Mouse (Mus musculus) v-Abl transformed pro-B cells (cell line): Measurements from ENCODE around the gene Gm12830.

ENCODE experiments used
- in situ Hi-C, 2 experiments: fragments of 400-800 bp; cut with MboI; formaldehyde crosslinking; loops; one replicate each; pipeline ENCODE4 v1.15.1; 2025; ENCODE audit not compliant: unreplicated experiment in 2 of 2

Gene Gm12830

GRCm38 (mm10) chr4:114821567-114822192 lies at the start of gene Gm12830:
Gm12830 (plus strand) TSS chr4:114821722.
- in situ Hi-C loops, result no loop called here

- in situ Hi-C loops, result no loop called here
These were observed 48.2 kb upstream of the Gm12830 start for GRCm38 (mm10) chr4:114773316-114773715.

- in situ Hi-C loops, result no loop called here
These were observed 43.8 kb upstream of the Gm12830 start for GRCm38 (mm10) chr4:114777625-114778202.

- in situ Hi-C loops, result no loop called here
These were observed 42.6 kb upstream of the Gm12830 start for GRCm38 (mm10) chr4:114778716-114779474.

GRCm38 (mm10) chr4:114779475-114779757 lies 42.1 kb upstream of the Gm12830 start:
- in situ Hi-C loops, result no loop called here

- in situ Hi-C loops, result no loop called here
These were observed 41.6 kb upstream of the Gm12830 start for GRCm38 (mm10) chr4:114779758-114780546.

GRCm38 (mm10) chr4:114782851-114783250 lies 38.7 kb upstream of the Gm12830 start:
- in situ Hi-C loops, result no loop called here

- in situ Hi-C loops, result no loop called here
These were observed 36.8 kb upstream of the Gm12830 start for GRCm38 (mm10) chr4:114784735-114785134.

GRCm38 (mm10) chr4:114788856-114789255 lies 32.7 kb upstream of the Gm12830 start:
- in situ Hi-C loops, result no loop called here

- in situ Hi-C loops, result no loop called here
These were observed 29.9 kb upstream of the Gm12830 start for GRCm38 (mm10) chr4:114791650-114792049.

- in situ Hi-C loops, result no loop called here
These were observed 27.7 kb upstream of the Gm12830 start for GRCm38 (mm10) chr4:114793836-114794235.

- in situ Hi-C loops, result no loop called here
These were observed 24.1 kb upstream of the Gm12830 start for GRCm38 (mm10) chr4:114797254-114797914.

GRCm38 (mm10) chr4:114798041-114798624 lies 23.4 kb upstream of the Gm12830 start:
- in situ Hi-C loops, result no loop called here

- in situ Hi-C loops, result no loop called here
These were observed 17.4 kb upstream of the Gm12830 start for GRCm38 (mm10) chr4:114804096-114804495.

GRCm38 (mm10) chr4:114818963-114819702 lies 2.4 kb upstream of the Gm12830 start:
- in situ Hi-C loops, result no loop called here

- in situ Hi-C loops, result no loop called here
These were observed 13.5 kb downstream of the Gm12830 start for GRCm38 (mm10) chr4:114834770-114835581.

GRCm38 (mm10) chr4:114841336-114841920 lies 19.9 kb downstream of the Gm12830 start:
- in situ Hi-C loops, result no loop called here

- in situ Hi-C loops, result no loop called here
These were observed 20.9 kb downstream of the Gm12830 start for GRCm38 (mm10) chr4:114842376-114842960.
